Mouse (Mus musculus) ES-E14 (cell line): ENCODE data around the gene Stau1. TPM values are rescaled to one million over a fixed set of nuclear protein-coding genes. Genes with fewer than 3 reads are reported as not detected.

Experiments
- DNase-seq: peaks from one replicate; pipeline ENCODE4 v3.0.0-alpha.2; 2013; ENCODE audit warnings: low read depth, low spot score
- H3K27ac ChIP-seq: 2 replicates; pipeline ENCODE4 v1.5.1; 2012; ENCODE audit warnings: low read depth, mild to moderate bottlenecking, low read length, moderate library complexity, mixed read lengths; ENCODE audit not compliant: poor library complexity, insufficient read depth, severe bottlenecking
- H3K36me3 ChIP-seq: 2 replicates; pipeline ENCODE4 v1.6.1; 2012; ENCODE audit warnings: mild to moderate bottlenecking, low read length, moderate library complexity, mixed read lengths; ENCODE audit not compliant: control insufficient read depth, poor library complexity, insufficient read depth, severe bottlenecking
- H3K4me1 ChIP-seq, 2 experiments: fragments of 150-350 bp in 1 of 2; sonication (generic) in 1 of 2; 2 replicates each; pipeline ENCODE4 v1.6.1; 2012; ENCODE audit warnings: low read length in 2 of 2, mild to moderate bottlenecking in 1 of 2, mixed read lengths in 1 of 2; ENCODE audit not compliant: control insufficient read depth in 2 of 2, insufficient read depth in 2 of 2, poor library complexity in 1 of 2
- H3K4me3 ChIP-seq, 2 experiments: fragments of 150-350 bp in 1 of 2; sonication (generic) in 1 of 2; 2 replicates each; pipeline ENCODE4 v1.5.1; 2012; ENCODE audit warnings: low read length in 2 of 2, low read depth in 1 of 2, mild to moderate bottlenecking in 1 of 2, mixed read lengths in 1 of 2; ENCODE audit not compliant: insufficient read depth in 1 of 2, poor library complexity in 1 of 2, severe bottlenecking in 1 of 2
- H3K9ac ChIP-seq: 2 replicates; pipeline ENCODE4 v1.6.1; 2012; ENCODE audit warnings: low read depth, mild to moderate bottlenecking, low read length, mixed read lengths; ENCODE audit not compliant: poor library complexity, insufficient read depth, severe bottlenecking
- H3K9me3 ChIP-seq: fragments of 150-350 bp; sonication (generic); 2 replicates; pipeline ENCODE4 v1.6.1; 2012; ENCODE audit warnings: low read depth, mild to moderate bottlenecking, low read length; ENCODE audit not compliant: control insufficient read depth, insufficient read depth
- CHD2 ChIP-seq: IDR thresholded peaks from 2 replicates; pipeline ENCODE4 v1.6.1; 2014; ENCODE audit warnings: mild to moderate bottlenecking, low read depth, low read length, inconsistent platforms
- HCFC1 ChIP-seq: IDR thresholded peaks from 2 replicates; pipeline ENCODE4 v1.6.1; 2012; ENCODE audit warnings: low read length, inconsistent platforms, borderline replicate concordance; ENCODE audit not compliant: insufficient read depth
- MAFK ChIP-seq: IDR thresholded peaks from 2 replicates; pipeline ENCODE4 v1.6.1; 2014; ENCODE audit warnings: mild to moderate bottlenecking, low read depth, low read length, inconsistent platforms; ENCODE audit not compliant: insufficient read depth
- ZC3H11A ChIP-seq: IDR thresholded peaks from 2 replicates; pipeline ENCODE4 v1.6.1; 2012; ENCODE audit warnings: low read depth, mild to moderate bottlenecking, inconsistent platforms, low read length, borderline replicate concordance
- ZNF384 ChIP-seq: IDR thresholded peaks from 2 replicates; pipeline ENCODE4 v1.6.1; 2012; ENCODE audit warnings: low read depth, low read length, inconsistent platforms
- in situ Hi-C, 2 experiments: fragments of 600-800 bp; cut with MboI; formaldehyde crosslinking; loops; one replicate each; pipeline ENCODE4 v1.15.1; 2025; ENCODE audit warnings: low sequenced_read_pairs in 2 of 2, inconsistent platforms in 1 of 2; ENCODE audit not compliant: unreplicated experiment in 2 of 2
- total RNA-seq: library from RNA; depleted of rRNA; stranded (reverse); fragments of 300-350 nt; gene quantifications from 2 replicates; pipeline ENCODE4 v1.2.3, GENCODE M21; 2012

Stau1 gene
- total RNA-seq, 1 experiment, result 24.1 TPM

DNA sequence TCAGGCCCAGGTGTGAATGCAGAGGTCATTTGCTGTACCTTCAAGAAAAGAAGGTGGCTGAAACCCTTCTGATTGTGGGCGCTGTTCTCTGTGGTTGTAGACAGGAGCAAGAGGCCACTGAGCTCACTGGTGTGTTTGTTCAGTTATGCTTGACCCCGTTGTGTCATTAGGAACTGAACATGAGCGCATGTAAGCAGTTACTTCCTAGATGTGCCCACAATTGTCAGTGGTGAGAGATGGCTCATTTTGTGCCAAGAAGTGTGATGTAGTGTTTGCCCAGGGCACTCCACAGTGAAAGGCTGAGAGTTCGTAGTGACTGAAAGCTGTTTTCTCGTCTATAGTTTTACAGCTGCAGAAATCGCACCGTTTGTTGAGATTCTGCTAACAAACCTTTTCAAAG lies 60.5 kb downstream of the Stau1 start:
- Histone ChIP-seq H3K9ac (no peak overlapping the region), H3K4me1 (no peaks in the 10 kb centered on the region), H3K9me3 (no peaks in the 10 kb centered on the region), H3K4me3 (no peak overlapping the region), H3K36me3 (peaks cover 49% of the 10 kb centered on the region), H3K27ac (no peak overlapping the region)
- TF ChIP-seq ZC3H11A (no peak), HCFC1 (no peak), MAFK (no peak), ZNF384 (no peak), CHD2 (no peak)
- DNase-seq, result no peak
- in situ Hi-C loops, result no loop called here

DNA sequence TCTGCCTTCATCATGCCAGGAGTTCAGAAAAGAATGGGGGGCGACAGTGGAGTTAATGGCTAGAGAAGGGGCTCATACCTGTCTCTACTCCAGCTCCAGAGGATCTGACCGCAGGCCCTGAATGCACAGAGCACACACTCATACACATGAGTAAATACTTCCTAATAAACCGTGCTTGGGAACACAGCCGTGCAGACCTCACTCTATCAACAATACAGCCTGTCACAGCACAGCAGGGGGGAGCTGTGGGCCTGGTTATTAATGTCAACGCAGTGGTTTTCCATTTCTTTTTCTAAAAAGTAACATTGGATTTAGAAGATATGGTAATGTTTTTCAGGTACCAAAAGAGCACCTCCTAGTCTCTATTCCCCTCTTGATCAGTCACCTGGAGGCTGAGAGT lies 61.7 kb downstream of the Stau1 start:
- no peaks in the 10 kb centered on the region for H3K4me1 ChIP-seq
- TF ChIP-seq ZC3H11A (no peak), CHD2 (no peak), MAFK (no peak), ZNF384 (no peak), HCFC1 (no peak)
- no peak overlapping the region for H3K4me3 ChIP-seq
- no peak overlapping the region for H3K9ac ChIP-seq
- in situ Hi-C loops, result no loop called here
- H3K9me3 ChIP-seq, result no peaks in the 10 kb centered on the region
- no peak for DNase-seq
- no peak overlapping the region for H3K27ac ChIP-seq
- peaks cover 52% of the 10 kb centered on the region for H3K36me3 ChIP-seq

DNA sequence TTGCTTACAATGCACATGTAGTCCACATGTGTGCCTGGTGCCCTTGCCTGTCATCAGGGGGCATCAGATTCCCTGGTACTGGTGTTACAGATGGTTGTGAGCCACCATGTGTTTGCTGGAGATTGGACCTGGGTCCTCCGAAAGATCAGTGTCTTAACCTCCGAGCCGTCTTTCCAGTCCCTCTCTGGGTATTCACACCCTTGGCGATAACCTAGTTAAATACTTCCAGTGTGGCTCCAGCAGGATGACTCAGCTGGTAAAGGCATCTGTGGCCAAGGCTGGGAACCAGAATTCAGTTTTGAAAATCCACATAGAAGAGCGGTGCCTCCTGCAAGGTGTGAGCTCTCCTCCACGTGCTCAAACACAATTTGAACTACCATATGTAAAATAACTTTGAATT lies 62.2 kb downstream of the Stau1 start:
- peaks cover 51% of the 10 kb centered on the region for H3K36me3 ChIP-seq
- in situ Hi-C loops, result no loop called here
- H3K9me3 ChIP-seq, result no peaks in the 10 kb centered on the region

DNA sequence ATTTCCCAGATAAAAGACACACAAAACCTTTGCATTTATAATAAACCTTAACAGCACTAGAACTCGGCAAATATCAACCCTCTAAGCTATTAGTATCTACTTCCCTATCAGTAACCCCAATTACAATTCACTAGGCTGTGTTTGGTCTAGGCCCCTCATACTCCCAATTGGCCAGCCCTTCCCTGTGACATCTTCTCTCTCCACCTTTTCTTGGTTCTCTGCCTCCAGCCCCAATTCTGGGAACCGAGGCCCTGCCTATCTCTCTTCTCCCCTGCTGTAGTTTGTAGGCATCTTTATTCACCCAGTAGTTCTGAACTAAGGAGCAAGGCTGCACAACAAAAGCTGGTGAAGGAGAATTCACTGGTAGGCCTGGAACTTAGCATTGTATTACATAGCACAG lies 72.1 kb downstream of the Stau1 start:
- no peak for DNase-seq
- no peak overlapping the region for H3K27ac ChIP-seq
- H3K4me3 ChIP-seq, result no peak overlapping the region
- H3K9me3 ChIP-seq, result no peaks in the 10 kb centered on the region
- no peak overlapping the region for H3K9ac ChIP-seq
- TF ChIP-seq CHD2 (no peak), MAFK (no peak), ZC3H11A (no peak), HCFC1 (no peak), ZNF384 (no peak)
- in situ Hi-C loops, result no loop called here
- H3K36me3 ChIP-seq, result peaks cover 18% of the 10 kb centered on the region
- no peaks in the 10 kb centered on the region for H3K4me1 ChIP-seq

More for the DNA sequence above, 62.2 kb downstream of the Stau1 start:
- Histone ChIP-seq H3K4me1 (no peaks in the 10 kb centered on the region), H3K4me3 (no peak overlapping the region), H3K27ac (no peak overlapping the region), H3K9ac (no peak overlapping the region)
- TF ChIP-seq MAFK (no peak), HCFC1 (no peak), CHD2 (no peak), ZNF384 (no peak), ZC3H11A (no peak)
- no peak for DNase-seq

DNA sequence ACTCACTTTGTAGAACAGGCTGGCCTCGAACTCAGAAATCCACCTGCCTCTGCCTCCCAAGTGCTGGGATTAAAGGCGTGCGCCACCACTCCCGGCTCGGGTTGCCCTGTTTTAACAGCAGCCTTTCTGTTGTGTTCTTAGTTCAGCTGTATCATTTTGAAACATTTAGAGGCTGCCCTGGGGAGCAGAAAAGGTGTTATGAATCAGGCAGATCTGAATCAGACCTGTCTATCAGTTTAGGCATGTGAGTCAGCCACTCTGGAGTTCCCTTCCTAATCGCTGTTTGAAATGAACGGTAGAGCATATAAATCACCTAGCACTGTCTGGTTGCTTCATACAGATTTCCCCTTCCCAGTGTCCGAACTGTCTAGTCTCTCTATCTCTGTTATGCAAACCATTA lies 85.6 kb downstream of the Stau1 start:
- no peak overlapping the region for H3K4me3 ChIP-seq
- TF ChIP-seq CHD2, result no peak
- no peak for TF ChIP-seq HCFC1
- no peak for TF ChIP-seq ZC3H11A
- no peak for TF ChIP-seq ZNF384
- no peak for TF ChIP-seq MAFK
- no peaks in the 10 kb centered on the region for H3K9me3 ChIP-seq
- in situ Hi-C loops, result no loop called here
- H3K36me3 ChIP-seq, result peaks cover 7% of the 10 kb centered on the region; the same call in 1 of the 2 replicates
- H3K4me1 ChIP-seq, result peaks cover 8 to 11% of the 10 kb centered on the region in 2 experiments; a peak in 3 of 4 replicates
- no peak overlapping the region for H3K9ac ChIP-seq
- no peak overlapping the region for H3K27ac ChIP-seq
- DNase-seq, result no peak
